Mouse (Mus musculus): ENCODE measurements around the gene Gm49776. TPM values are rescaled to one million over a fixed set of nuclear protein-coding genes. Genes with fewer than 3 reads are reported as not detected.
A peak's percentile ranks its signal among the peaks of the same experiment; 100 is the strongest.
"Not testable (repeated sequence)": the region's sequence is repeated elsewhere in the genome, so short reads cannot be mapped to it uniquely, and the experiment has no call there.

The Gm49776 gene
- polyA plus RNA-seq, 1 experiment, result 1.3 TPM

GRCm38 (mm10) chr16:18211417-18212171 lies 46.5 kb downstream of the Gm49776 start:
- TF ChIP-seq GATA1 (IDR thresholded peaks at IDR 0.05; ENCODE audit: borderline replicate concordance, low read length), result no peak
- TF ChIP-seq FLI1 (IDR thresholded peaks at IDR 0.05; ENCODE audit: low read length), result no peak
- Histone ChIP-seq H3K27me3 (replicated peaks) (peaks cover 71% of the 10 kb centered on the region), H3K4me3 (replicated peaks) (no peak overlapping the region), H3K4me1 (peaks cover 41% of the 10 kb centered on the region), H3K9me3 (no peaks in the 10 kb centered on the region), H3K36me3 (replicated peaks; ENCODE audit: low read length) (no peaks in the 10 kb centered on the region)

- Histone ChIP-seq H3K36me3 (replicated peaks; ENCODE audit: low read length) (no peaks in the 10 kb centered on the region), H3K27me3 (replicated peaks) (peaks cover 73% of the 10 kb centered on the region), H3K4me3 (replicated peaks) (peak overlapping the region; percentile 54), H3K4me1 (peaks cover 43% of the 10 kb centered on the region), H3K9me3 (no peaks in the 10 kb centered on the region)
- TF ChIP-seq FLI1 (IDR thresholded peaks at IDR 0.05; ENCODE audit: low read length), result no peak
- TF ChIP-seq GATA1 (IDR thresholded peaks at IDR 0.05; ENCODE audit: borderline replicate concordance, low read length), result no peak
Measured at GRCm38 (mm10) chr16:18210701-18211416, 47.3 kb downstream of the Gm49776 start.

GRCm38 (mm10) chr16:18203430-18204091 lies 54.6 kb downstream of the Gm49776 start:
- TF ChIP-seq GATA1 (IDR thresholded peaks at IDR 0.05; ENCODE audit: borderline replicate concordance, low read length) (no peak), FLI1 (IDR thresholded peaks at IDR 0.05; ENCODE audit: low read length) (no peak)
- Histone ChIP-seq H3K27me3 (replicated peaks) (peaks cover 86% of the 10 kb centered on the region), H3K4me3 (replicated peaks) (no peak overlapping the region), H3K9me3 (no peaks in the 10 kb centered on the region), H3K4me1 (peaks cover 41% of the 10 kb centered on the region), H3K36me3 (replicated peaks; ENCODE audit: low read length) (no peaks in the 10 kb centered on the region)

DNA sequence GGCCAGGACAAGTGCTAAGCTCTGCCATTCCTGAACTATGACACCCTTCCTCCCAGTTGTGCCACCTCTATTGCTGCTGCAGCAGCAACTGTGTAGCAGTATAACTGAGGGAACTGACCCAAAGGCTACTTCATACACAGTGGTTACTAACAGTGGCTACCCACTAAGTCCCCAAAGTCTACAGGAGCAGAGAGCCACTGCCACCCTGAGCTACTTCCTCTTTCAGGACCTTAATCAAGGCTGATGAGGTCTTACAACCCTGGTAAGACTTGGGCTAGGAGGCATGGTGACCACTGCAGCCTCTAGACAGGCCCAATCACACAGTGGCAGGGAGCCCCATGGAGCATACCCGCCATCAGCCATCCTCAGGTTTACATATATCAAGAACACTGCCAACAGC lies 56.1 kb downstream of the Gm49776 start:
- TF ChIP-seq GATA1 (IDR thresholded peaks at IDR 0.05; ENCODE audit: borderline replicate concordance, low read length), result no peak
- TF ChIP-seq FLI1 (IDR thresholded peaks at IDR 0.05; ENCODE audit: low read length), result no peak

DNA sequence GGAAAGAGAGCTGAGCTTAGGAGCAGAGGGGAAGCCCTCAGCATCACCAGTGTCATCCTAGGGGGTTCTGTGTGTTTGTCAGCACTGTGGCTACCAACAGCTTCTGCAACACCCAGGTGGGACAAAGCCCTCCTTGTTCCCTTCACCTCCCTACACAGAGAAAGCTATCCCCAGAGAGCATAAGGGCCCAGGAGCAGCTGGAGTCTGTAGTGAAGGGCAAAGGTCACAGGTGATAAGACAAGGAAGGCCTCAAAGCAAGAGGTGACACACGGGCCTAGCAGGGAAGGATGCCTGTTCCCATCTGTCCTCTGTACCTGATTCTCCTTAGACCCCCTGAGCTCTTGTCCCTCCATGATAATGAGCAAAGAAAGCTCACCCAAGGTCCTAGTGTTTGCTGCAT lies 56.5 kb downstream of the Gm49776 start:
- H3K4me3 ChIP-seq (replicated peaks), result no peak overlapping the region
- H3K36me3 ChIP-seq (replicated peaks; ENCODE audit: low read length), result no peaks in the 10 kb centered on the region
- TF ChIP-seq GATA1 (IDR thresholded peaks at IDR 0.05; ENCODE audit: borderline replicate concordance, low read length), result no peak
- TF ChIP-seq FLI1 (IDR thresholded peaks at IDR 0.05; ENCODE audit: low read length), result no peak
- H3K9me3 ChIP-seq, result no peaks in the 10 kb centered on the region
- H3K27me3 ChIP-seq (replicated peaks), result peaks cover 91% of the 10 kb centered on the region
- H3K4me1 ChIP-seq, result peaks cover 33% of the 10 kb centered on the region

More for the DNA sequence above, 56.1 kb downstream of the Gm49776 start:
- Histone ChIP-seq H3K4me1 (peaks cover 37% of the 10 kb centered on the region), H3K27me3 (replicated peaks) (peaks cover 91% of the 10 kb centered on the region), H3K36me3 (replicated peaks; ENCODE audit: low read length) (no peaks in the 10 kb centered on the region), H3K9me3 (no peaks in the 10 kb centered on the region), H3K4me3 (replicated peaks) (no peak overlapping the region)

GRCm38 (mm10) chr16:18200062-18200461 lies 58.1 kb downstream of the Gm49776 start:
- TF ChIP-seq FLI1 (IDR thresholded peaks at IDR 0.05; ENCODE audit: low read length) (no peak), GATA1 (IDR thresholded peaks at IDR 0.05; ENCODE audit: borderline replicate concordance, low read length) (no peak)
- peaks cover 34% of the 10 kb centered on the region for H3K4me1 ChIP-seq
- H3K27me3 ChIP-seq (replicated peaks), result peaks cover 88% of the 10 kb centered on the region
- H3K9me3 ChIP-seq, result no peaks in the 10 kb centered on the region
- no peaks in the 10 kb centered on the region for H3K36me3 ChIP-seq (replicated peaks; ENCODE audit: low read length)
- peak overlapping the region; percentile 11 for H3K4me3 ChIP-seq (replicated peaks)

GRCm38 (mm10) chr16:18198365-18199098 lies 59.6 kb downstream of the Gm49776 start:
- TF ChIP-seq FLI1 (IDR thresholded peaks at IDR 0.05; ENCODE audit: low read length) (no peak), GATA1 (IDR thresholded peaks at IDR 0.05; ENCODE audit: borderline replicate concordance, low read length) (no peak)
- H3K4me1 ChIP-seq, result peaks cover 43% of the 10 kb centered on the region
- H3K27me3 ChIP-seq (replicated peaks), result peaks cover 87% of the 10 kb centered on the region
- H3K9me3 ChIP-seq, result no peaks in the 10 kb centered on the region
- H3K36me3 ChIP-seq (replicated peaks; ENCODE audit: low read length), result no peaks in the 10 kb centered on the region
- H3K4me3 ChIP-seq (replicated peaks), result no peak overlapping the region

GRCm38 (mm10) chr16:18197881-18198280 lies 60.2 kb downstream of the Gm49776 start:
- no peak for TF ChIP-seq FLI1 (IDR thresholded peaks at IDR 0.05; ENCODE audit: low read length)
- TF ChIP-seq GATA1 (IDR thresholded peaks at IDR 0.05; ENCODE audit: borderline replicate concordance, low read length), result no peak
- no peaks in the 10 kb centered on the region for H3K9me3 ChIP-seq
- peaks cover 43% of the 10 kb centered on the region for H3K4me1 ChIP-seq
- H3K4me3 ChIP-seq (replicated peaks), result no peak overlapping the region
- no peaks in the 10 kb centered on the region for H3K36me3 ChIP-seq (replicated peaks; ENCODE audit: low read length)
- H3K27me3 ChIP-seq (replicated peaks), result peaks cover 89% of the 10 kb centered on the region

DNA sequence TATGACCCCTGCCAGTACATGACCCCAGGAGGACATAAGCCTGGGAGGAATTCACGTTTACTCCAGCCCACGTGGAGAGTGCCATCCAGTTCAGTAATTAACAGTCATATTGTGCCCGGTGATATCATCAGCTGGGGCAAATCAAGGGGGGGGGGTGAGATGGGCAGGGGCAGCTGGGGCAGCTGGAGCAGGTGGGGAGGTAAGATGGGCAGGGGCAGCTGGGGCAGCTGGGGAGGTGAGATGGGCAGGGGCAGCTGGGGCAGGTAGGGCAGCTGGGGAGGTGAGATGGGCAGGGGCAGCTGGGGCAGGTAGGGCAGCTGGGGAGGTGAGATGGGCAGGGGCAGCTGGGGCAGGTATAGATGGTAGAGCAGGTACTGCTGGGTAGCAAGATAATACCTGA lies 62.6 kb downstream of the Gm49776 start:
- not testable (repeated sequence) for H3K4me3 ChIP-seq (replicated peaks); H3K36me3 ChIP-seq (replicated peaks; ENCODE audit: low read length); H3K9me3 ChIP-seq
- Histone ChIP-seq H3K27me3 (replicated peaks) (peaks cover 83% of the 10 kb centered on the region), H3K4me1 (peaks cover 32% of the 10 kb centered on the region)

Other genes with a start within 250 kb of the Gm49776 start
- 17.8 and 20.5 TPM in 2 replicates for gene Dgcr6, start 205.5 kb downstream of the Gm49776 start, polyA plus RNA-seq (2012; ENCODE audit: insufficient read depth, low replicate concordance)
- gene Prodh, start 168.1 kb downstream of the Gm49776 start, polyA plus RNA-seq (2012; ENCODE audit: insufficient read depth, low replicate concordance), result 45.8 and 90.5 TPM in 2 replicates
- gene Rtn4r, start 130.7 kb downstream of the Gm49776 start, polyA plus RNA-seq (2012; ENCODE audit: insufficient read depth, low replicate concordance), result 56.5 and 164 TPM in 2 replicates
- gene Ccdc188, start 40.4 kb downstream of the Gm49776 start, polyA plus RNA-seq (2012; ENCODE audit: insufficient read depth, low replicate concordance), result not detected in 2 replicates
- 18.6 and 41.2 TPM in 2 replicates for gene Zdhhc8, start 23.2 kb downstream of the Gm49776 start, polyA plus RNA-seq (2012; ENCODE audit: insufficient read depth, low replicate concordance)
- 3.9 and 21.7 TPM in 2 replicates for gene Trmt2a, start 9.6 kb downstream of the Gm49776 start, polyA plus RNA-seq (2012; ENCODE audit: insufficient read depth, low replicate concordance)
- gene Ranbp1, start 9.6 kb downstream of the Gm49776 start, polyA plus RNA-seq (2012; ENCODE audit: insufficient read depth, low replicate concordance), result 283 and 648 TPM in 2 replicates
- gene Dgcr8, start 30.9 kb upstream of the Gm49776 start, polyA plus RNA-seq (2012; ENCODE audit: insufficient read depth, low replicate concordance), result 0.77 and 2.5 TPM in 2 replicates
- gene Tango2, start 89.8 kb upstream of the Gm49776 start, polyA plus RNA-seq (2012; ENCODE audit: insufficient read depth, low replicate concordance), result 17.3 and 33.0 TPM in 2 replicates
- 2.6 TPM in 1 of 2 replicates, not detected in the other for gene Arvcf, start 89.9 kb upstream of the Gm49776 start, polyA plus RNA-seq (2012; ENCODE audit: insufficient read depth, low replicate concordance)
- 6.9 TPM in 1 of 2 replicates, not detected in the other for gene Txnrd2, start 168.1 kb upstream of the Gm49776 start, polyA plus RNA-seq (2012; ENCODE audit: insufficient read depth, low replicate concordance)
- gene Comt, start 168.5 kb upstream of the Gm49776 start, polyA plus RNA-seq (2012; ENCODE audit: insufficient read depth, low replicate concordance), result 52.8 and 53.5 TPM in 2 replicates
- 2.7 and 11.4 TPM in 2 replicates for gene Gnb1l, start 240.4 kb upstream of the Gm49776 start, polyA plus RNA-seq (2012; ENCODE audit: insufficient read depth, low replicate concordance)
- 1.9 TPM in 1 of 2 replicates, not detected in the other for gene Rtl10, start 240.6 kb upstream of the Gm49776 start, polyA plus RNA-seq (2012; ENCODE audit: insufficient read depth, low replicate concordance)